Mouse (Mus musculus): ENCODE measurements around the gene Ifna7. TPM values are rescaled to one million over a fixed set of nuclear protein-coding genes. Genes with fewer than 3 reads are reported as not detected.

Ifna7 gene
- total RNA-seq, 2 experiments from 2014 or later: not detected

DNA sequence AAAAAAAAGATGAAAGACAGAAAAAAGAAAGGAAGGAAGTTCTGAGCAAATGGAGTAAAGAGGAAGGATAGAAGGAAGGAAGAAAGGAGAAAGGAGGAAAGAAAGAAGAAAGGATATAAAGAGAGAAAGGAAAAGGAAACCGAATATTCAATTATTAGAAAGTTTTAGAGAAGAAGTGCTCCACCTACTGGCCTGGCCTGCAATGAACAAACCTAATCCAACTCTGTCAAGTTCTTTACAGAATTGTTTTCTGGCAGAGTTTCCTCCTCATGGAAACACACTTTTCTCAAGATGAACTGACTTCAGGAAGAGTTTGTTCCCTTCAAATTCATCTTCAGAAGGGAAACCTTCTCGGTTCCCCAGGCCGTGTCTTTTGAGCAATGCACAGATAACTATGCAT, 22.8 kb downstream of the Ifna7 start:
- no peak for DNase-seq
- intact Hi-C loops (cut with DNase I): no loop called here

DNA sequence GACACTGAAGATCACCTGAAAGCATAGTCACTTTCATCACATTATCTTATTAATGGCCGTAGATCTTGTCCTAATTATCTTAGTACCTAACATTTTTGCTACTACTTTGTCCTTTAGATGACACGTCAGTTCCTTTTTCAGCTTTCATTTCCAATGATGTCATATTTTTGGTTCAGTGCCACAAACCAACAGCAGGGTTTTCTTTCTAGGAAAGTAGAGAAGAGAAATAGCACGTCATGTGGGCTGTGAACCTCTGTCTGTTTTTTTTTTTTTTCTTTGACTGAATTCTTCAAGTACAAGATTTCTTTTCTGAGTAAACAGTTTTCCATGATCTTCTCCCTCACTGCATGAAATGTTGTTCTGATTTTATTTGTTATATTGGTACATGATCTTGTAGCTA, 24.0 kb downstream of the Ifna7 start:
- intact Hi-C loops (cut with DNase I): no loop called here
- no peak for DNase-seq

GRCm38 (mm10) chr4:88841438-88841911, 25.4 kb downstream of the Ifna7 start, which contains the start of gene Ifna4:
Ifna4 (plus strand) TSS chr4:88841861.
- DNase-seq: no peak
- intact Hi-C loops (cut with DNase I): no loop called here

GRCm38 (mm10) chr4:88845334-88845733, 29.3 kb downstream of the Ifna7 start:
- intact Hi-C loops (cut with DNase I): no loop called here
- DNase-seq: no peak

DNA sequence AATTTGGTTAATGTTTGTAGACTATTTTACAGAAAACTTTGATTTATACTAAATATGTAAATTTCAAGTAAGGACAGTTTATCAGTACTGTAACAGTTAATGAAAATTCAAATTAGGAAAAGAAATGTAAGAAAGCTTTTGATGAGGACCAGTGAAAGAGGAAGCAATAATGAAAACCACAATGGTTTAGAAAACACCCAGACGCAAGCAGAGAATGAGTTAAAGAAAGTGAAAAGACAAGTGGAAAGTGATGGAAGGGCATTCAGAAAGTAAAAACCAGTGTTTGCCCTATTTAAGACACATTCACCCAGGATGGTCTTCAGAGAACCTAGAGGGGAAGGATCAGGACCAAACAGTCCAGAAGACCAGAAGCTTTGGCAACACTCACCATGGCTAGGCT, 33.7 kb downstream of the Ifna7 start, which contains the start of gene Ifna1:
Gene Ifna1 (plus strand): TSS at position 390 of the 400 bp plus-strand sequence.
- intact Hi-C loops (cut with DNase I): no loop called here
- DNase-seq: no peak

DNA sequence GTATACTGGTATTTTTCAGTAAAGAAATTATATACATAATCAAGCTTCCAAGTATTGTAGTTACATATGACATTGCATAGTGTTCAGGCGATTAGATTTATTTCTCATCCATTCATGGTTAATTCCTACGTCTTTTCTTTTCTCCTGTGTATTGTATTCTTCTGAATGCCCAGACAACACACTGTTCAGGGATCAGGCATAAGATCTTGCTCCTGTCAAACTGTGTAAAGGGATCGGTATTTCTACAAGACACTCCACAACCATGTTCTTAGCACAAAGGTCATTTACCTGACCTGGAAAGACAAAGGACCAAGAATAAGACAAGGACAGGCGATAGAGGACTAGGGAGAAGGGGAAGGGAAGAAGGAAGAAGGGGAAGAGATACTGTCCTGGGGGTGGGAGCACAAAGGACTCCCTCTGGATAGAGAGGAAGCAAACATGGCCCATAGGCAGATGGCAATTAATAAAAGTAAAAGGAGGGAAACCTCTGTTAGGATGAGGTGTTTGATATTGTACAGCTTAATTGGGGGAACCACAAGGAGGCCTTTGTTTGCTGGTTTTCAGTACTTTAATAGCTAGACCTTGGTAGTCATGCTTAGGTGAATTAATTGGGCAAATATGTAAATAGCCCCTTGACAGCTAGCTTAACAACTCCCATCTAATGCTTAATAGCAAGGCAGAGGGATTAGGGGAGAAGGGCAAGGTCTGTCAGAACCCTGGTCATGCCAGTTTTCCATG, 35.2 kb downstream of the Ifna7 start:
- intact Hi-C loops (cut with DNase I): no loop called here
- no peak for DNase-seq

DNA sequence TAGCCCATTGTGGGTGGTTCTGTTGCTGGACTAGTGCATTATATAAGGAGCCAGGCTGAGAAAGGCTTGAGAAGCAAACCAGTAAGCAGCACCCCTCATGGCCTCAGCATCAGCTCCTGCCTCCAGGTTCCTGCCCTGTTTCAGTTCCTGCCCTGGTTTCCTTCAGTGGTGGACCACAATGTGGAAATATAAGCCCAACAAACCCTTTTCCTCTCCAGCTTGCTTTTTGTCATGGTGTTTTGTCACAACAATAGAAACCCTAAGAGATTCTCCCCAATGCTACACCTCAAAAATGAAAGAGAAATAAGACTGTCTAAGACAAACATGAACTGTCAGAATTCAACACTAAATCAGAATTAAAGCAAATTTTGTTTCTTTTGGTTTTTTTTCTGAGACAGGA, 43.2 kb downstream of the Ifna7 start:
- intact Hi-C loops (cut with DNase I): no loop called here

DNA sequence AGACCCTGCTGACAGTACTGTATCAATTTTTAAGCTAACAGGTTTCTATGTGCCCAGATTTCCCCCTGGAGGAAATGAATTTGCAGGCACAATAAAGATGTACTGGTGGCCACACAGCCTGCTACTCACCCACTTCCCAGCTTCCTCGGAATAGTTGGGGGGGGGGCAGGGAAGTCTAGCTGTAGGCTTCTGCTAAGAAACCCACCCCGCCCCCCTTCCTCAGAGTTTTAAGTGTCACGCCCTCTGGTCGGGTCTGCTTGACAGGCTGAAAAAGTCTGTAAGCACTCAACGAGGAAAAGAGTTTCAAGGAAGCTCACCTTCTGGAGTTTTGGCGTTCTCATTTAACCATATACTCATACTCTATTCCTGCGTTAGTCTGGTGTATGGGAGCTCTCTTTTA, 47.3 kb downstream of the Ifna7 start:
- intact Hi-C loops (cut with DNase I): no loop called here
- DNase-seq: no peak

More for the DNA sequence above, 43.2 kb downstream of the Ifna7 start:
- no peak for DNase-seq

GRCm38 (mm10) chr4:88864599-88864998, 48.6 kb downstream of the Ifna7 start:
- no peak for DNase-seq
- intact Hi-C loops (cut with DNase I): no loop called here

GRCm38 (mm10) chr4:88865011-88865569, 49.1 kb downstream of the Ifna7 start:
- intact Hi-C loops (cut with DNase I): no loop called here
- no peak for DNase-seq

Other genes starting within 250 kb of the Ifna7 start
- gene Ifna14, start 244.4 kb upstream of the Ifna7 start, total RNA-seq (2021): not detected
- gene Ifna9, start 223.8 kb upstream of the Ifna7 start, total RNA-seq (2021): not detected
- not detected for gene Ifna12, start 212.9 kb upstream of the Ifna7 start, total RNA-seq (2021)
- not detected for gene C87499, start 181.8 kb upstream of the Ifna7 start, total RNA-seq (2021)
- gene Ifna13, start 171.8 kb upstream of the Ifna7 start, total RNA-seq (2021): not detected
- not detected for gene Ifna16, start 139.3 kb upstream of the Ifna7 start, total RNA-seq (2021)
- gene Ifna2, start 132.3 kb upstream of the Ifna7 start, total RNA-seq (2021): not detected
- gene Ifnab, start 124.9 kb upstream of the Ifna7 start, total RNA-seq (2021): not detected
- under 1 TPM in 1 of 2 experiments, not detected in 1; 0.42 TPM for gene Gm26566, start 94.4 kb upstream of the Ifna7 start, total RNA-seq (2021)
- 10 to 100 TPM; 43.9 to 50.4 TPM for gene Klhl9, start 93.8 kb upstream of the Ifna7 start, total RNA-seq (2021)
- gene Gm13271, start 61.4 kb upstream of the Ifna7 start, total RNA-seq (2021): not detected
- gene Gm13283, start 56.1 kb upstream of the Ifna7 start, total RNA-seq (2021): not detected
- not detected for gene Gm13290, start 42.4 kb upstream of the Ifna7 start, total RNA-seq (2021)
- gene Gm13289, start 39.3 kb upstream of the Ifna7 start, total RNA-seq (2021): not detected
- gene Gm13272, start 36.4 kb upstream of the Ifna7 start, total RNA-seq (2021): not detected
- not detected for gene Ifnz, start 34.1 kb upstream of the Ifna7 start, total RNA-seq (2021)
- not detected for gene Gm13276, start 30.5 kb upstream of the Ifna7 start, total RNA-seq (2021)
- gene Gm13277, start 27.6 kb upstream of the Ifna7 start, total RNA-seq (2021): not detected
- gene Gm13278, start 24.7 kb upstream of the Ifna7 start, total RNA-seq (2021): not detected
- not detected for gene Gm13275, start 21.7 kb upstream of the Ifna7 start, total RNA-seq (2021)
- gene Gm13279, start 18.8 kb upstream of the Ifna7 start, total RNA-seq (2021): not detected
- not detected for gene Gm13285, start 16.6 kb upstream of the Ifna7 start, total RNA-seq (2021)
- gene Gm13287, start 13.0 kb upstream of the Ifna7 start, total RNA-seq (2021): not detected
- not detected for gene Gm13288, start 10.7 kb upstream of the Ifna7 start, total RNA-seq (2021)
- not detected for gene Ifna11, start 3.7 kb downstream of the Ifna7 start, total RNA-seq (2021)
- not detected for gene Ifna6, start 11.2 kb downstream of the Ifna7 start, total RNA-seq (2021)
- gene Ifna5, start 19.3 kb downstream of the Ifna7 start, total RNA-seq (2021): not detected
- not detected for gene Ifna4, start 25.6 kb downstream of the Ifna7 start, total RNA-seq (2021)
- gene Ifna1, start 33.9 kb downstream of the Ifna7 start, total RNA-seq (2021): not detected
- not detected for gene Ifne, start 64.0 kb downstream of the Ifna7 start, total RNA-seq (2021)

Data from gastrocnemius, postnatal 36 days (tissue).